Mouse (Mus musculus) G1E (cell line): ENCODE results near the gene Cttn.

Experiments
- CTCF ChIP-seq: IDR thresholded peaks from 2 replicates; pipeline ENCODE4 v1.5.1; 2012; ENCODE audit warnings: low read depth, low read length, inconsistent platforms, mixed read lengths
- GATA1 ChIP-seq: IDR thresholded peaks from 2 replicates; pipeline ENCODE4 v1.6.1; 2012; ENCODE audit warnings: borderline replicate concordance, low read length, inconsistent platforms, mixed read lengths
- GATA2 ChIP-seq: IDR thresholded peaks from 2 replicates; pipeline ENCODE4 v1.6.1; 2012; ENCODE audit warnings: low read depth, low read length, inconsistent platforms, borderline replicate concordance
- TAL1 ChIP-seq: conservative IDR thresholded peaks from 2 replicates; pipeline ENCODE4 v1.6.1; 2012; ENCODE audit warnings: low read depth, low read length, inconsistent platforms, mixed read lengths

GRCm38 (mm10) chr7:144506807-144507206 is 36.0 kb upstream of the Cttn start:
- TF ChIP-seq CTCF (no peak), TAL1 (no peak), GATA1 (no peak), GATA2 (no peak)
